Mouse (Mus musculus) forebrain, embryonic 11.5 days (tissue): ENCODE results near the gene Gm34653. TPM values are rescaled to one million over a fixed set of nuclear protein-coding genes. Genes with fewer than 3 reads are reported as not detected.

Experiments
- ATAC-seq: fragments of 200-750 bp; cut with Nextera tagmentation; replicated peaks from 2 replicates; pipeline ENCODE4 v1.8.0; 2017; ENCODE audit warnings: moderate TSS enrichment; ENCODE audit not compliant: low FRiP score
- DNase-seq: peaks from one replicate; pipeline ENCODE4 v3.0.0-alpha.2; 2017; ENCODE audit warnings: low spot score
- H3K27ac ChIP-seq: fragments of 300-500 bp; sonication (generic); 2 replicates; pipeline ENCODE4 v1.5.1; 2014; ENCODE audit warnings: low read depth, low read length
- H3K27me3 ChIP-seq: fragments of 300-500 bp; sonication (generic); 2 replicates; pipeline ENCODE4 v1.6.1; 2014; ENCODE audit warnings: mild to moderate bottlenecking, low read length, mixed read lengths; ENCODE audit not compliant: control insufficient read depth, insufficient read depth
- H3K36me3 ChIP-seq: fragments of 300-500 bp; sonication (generic); 2 replicates; pipeline ENCODE4 v1.6.1; 2014; ENCODE audit warnings: mild to moderate bottlenecking, low read length, moderate library complexity, mixed read lengths; ENCODE audit not compliant: control insufficient read depth, insufficient read depth
- H3K4me1 ChIP-seq: fragments of 300-500 bp; sonication (generic); replicated peaks from 2 replicates; pipeline ENCODE4 v1.6.1; 2014; ENCODE audit warnings: low read length, mixed read lengths; ENCODE audit not compliant: control insufficient read depth, insufficient read depth
- H3K4me2 ChIP-seq: fragments of 300-500 bp; sonication (generic); 2 replicates; pipeline ENCODE4 v1.6.1; 2014; ENCODE audit warnings: low read depth, mild to moderate bottlenecking, low read length, moderate library complexity, mixed read lengths; ENCODE audit not compliant: severe bottlenecking
- H3K4me3 ChIP-seq: fragments of 300-500 bp; sonication (generic); 2 replicates; pipeline ENCODE4 v1.5.1; 2014; ENCODE audit warnings: low read depth, low read length
- H3K9ac ChIP-seq: fragments of 300-500 bp; sonication (generic); 2 replicates; pipeline ENCODE4 v1.6.1; 2014; ENCODE audit warnings: low read length
- H3K9me3 ChIP-seq: fragments of 300-500 bp; sonication (generic); 2 replicates; pipeline ENCODE4 v1.6.1; 2016; ENCODE audit warnings: low read length, mixed read lengths; ENCODE audit not compliant: control insufficient read depth
- WGBS: fragments of 180-500 bp; shearing (Covaris S2); extraction: QIAGEN DNeasy Blood & Tissue Kit; methylation state at CpG from one replicate; pipeline ENCODE4 v1.1.7; 2014; 5-methylcytosine and 5-hydroxymethylcytosine counted together
- polyA plus RNA-seq: library from polyadenylated mRNA; unstranded; fragments of >200 nt; fragmentation: Nextera tagmentation; extraction: Ambion mirVana; gene quantifications from 2 replicates; pipeline ENCODE4 v1.2.1, GENCODE M21; 2014

Gene Gm34653
- polyA plus RNA-seq, 1 experiment from 2014 or later, result not detected

GRCm38 (mm10) chr2:34884186-34884585, 51.4 kb downstream of the Gm34653 start:
- DNase-seq, result no peak
- H3K4me1 ChIP-seq, result no peaks in the 10 kb centered on the region
- no peaks in the 10 kb centered on the region for H3K36me3 ChIP-seq
- no peak for ATAC-seq
- H3K27ac ChIP-seq, result no peak overlapping the region
- H3K9ac ChIP-seq, result no peak overlapping the region
- H3K27me3 ChIP-seq, result no peaks in the 10 kb centered on the region
- no peaks in the 10 kb centered on the region for H3K9me3 ChIP-seq
- no peak overlapping the region for H3K4me3 ChIP-seq
- 79% methylated on average over 2 of the region's 2 CpGs for WGBS
- H3K4me2 ChIP-seq, result no peak overlapping the region

Other genes starting within 250 kb of the Gm34653 start
- gene Gapvd1, start 77.8 kb upstream of the Gm34653 start, polyA plus RNA-seq, result 103 and 106 TPM in 2 replicates
- 731 and 789 TPM in 2 replicates for gene Hspa5, start 61.0 kb upstream of the Gm34653 start, polyA plus RNA-seq
- gene Rabepk, start 33.1 kb upstream of the Gm34653 start, polyA plus RNA-seq, result 29.9 and 33.7 TPM in 2 replicates
- gene Fbxw2, start 6.7 kb upstream of the Gm34653 start, polyA plus RNA-seq, result 81.2 and 82.4 TPM in 2 replicates
- not detected in 2 replicates for gene Cutal, start 41.4 kb downstream of the Gm34653 start, polyA plus RNA-seq
- 117 and 127 TPM in 2 replicates for gene Psmd5, start 42.0 kb downstream of the Gm34653 start, polyA plus RNA-seq
- 4.4 and 6.5 TPM in 2 replicates for gene Phf19, start 81.0 kb downstream of the Gm34653 start, polyA plus RNA-seq
- gene Traf1, start 128.8 kb downstream of the Gm34653 start, polyA plus RNA-seq, result 0.33 and 0.37 TPM in 2 replicates
- 0.76 and 1.6 TPM in 2 replicates for gene Hc, start 228.4 kb downstream of the Gm34653 start, polyA plus RNA-seq